Mouse (Mus musculus) forebrain, embryonic 15.5 days (tissue): ENCODE data around the gene Igsf10. TPM values are rescaled to one million over a fixed set of nuclear protein-coding genes. Genes with fewer than 3 reads are reported as not detected.
"Not testable (repeated sequence)": the region's sequence is repeated elsewhere in the genome, so short reads cannot be mapped to it uniquely, and the experiment has no call there.

Experiments used
- ATAC-seq: fragments of 200-750 bp; cut with Nextera tagmentation; replicated peaks from 2 replicates; pipeline ENCODE4 v1.8.0; 2017; ENCODE audit warnings: mild to moderate bottlenecking, moderate TSS enrichment, moderate library complexity
- H3K27ac ChIP-seq: fragments of 300-500 bp; sonication (generic); replicated peaks from 2 replicates; pipeline ENCODE4 v1.5.1; 2015; ENCODE audit warnings: mild to moderate bottlenecking, inconsistent platforms
- H3K27me3 ChIP-seq: fragments of 300-500 bp; sonication (generic); 2 replicates; pipeline ENCODE4 v1.6.1; 2015; ENCODE audit warnings: inconsistent platforms
- H3K36me3 ChIP-seq: fragments of 300-500 bp; sonication (generic); 2 replicates; pipeline ENCODE4 v1.6.1; 2015; ENCODE audit warnings: mild to moderate bottlenecking, inconsistent platforms
- H3K4me1 ChIP-seq: fragments of 300-500 bp; sonication (generic); 2 replicates; pipeline ENCODE4 v1.6.1; 2015; ENCODE audit warnings: inconsistent platforms
- H3K4me2 ChIP-seq: fragments of 300-500 bp; sonication (generic); replicated peaks from 2 replicates; pipeline ENCODE4 v1.6.1; 2015; ENCODE audit warnings: mild to moderate bottlenecking, inconsistent platforms
- H3K4me3 ChIP-seq: fragments of 300-500 bp; sonication (generic); 2 replicates; pipeline ENCODE4 v1.5.1; 2015; ENCODE audit warnings: mild to moderate bottlenecking, inconsistent platforms
- H3K9ac ChIP-seq: fragments of 300-500 bp; sonication (generic); replicated peaks from 2 replicates; pipeline ENCODE4 v1.6.1; 2015; ENCODE audit warnings: mild to moderate bottlenecking, inconsistent platforms
- H3K9me3 ChIP-seq: fragments of 300-500 bp; sonication (generic); 2 replicates; pipeline ENCODE4 v1.6.1; 2016; ENCODE audit warnings: inconsistent platforms
- WGBS: fragments of 180-500 bp; shearing (Covaris S2); methylation state at CpG from one replicate; pipeline ENCODE4 v1.1.7; 2015; ENCODE audit warnings: mixed read lengths; 5-methylcytosine and 5-hydroxymethylcytosine counted together
- polyA plus RNA-seq: library from polyadenylated mRNA; unstranded; fragments of >200 nt; fragmentation: Nextera tagmentation; extraction: Ambion mirVana; gene quantifications from 2 replicates; pipeline ENCODE4 v1.2.1, GENCODE M21; 2015

Igsf10 gene
- polyA plus RNA-seq: 1.9 and 2.4 TPM in 2 replicates

- Histone ChIP-seq H3K9ac (peak within 1 kb of the TSS; percentile 66), H3K27ac (peak within 1 kb of the TSS; percentile 59; the same call in 1 of the 2 replicates), H3K4me1 (peaks cover 8% of the 10 kb centered on the region), H3K4me2 (peak within 1 kb of the TSS; percentile 62), H3K9me3 (no peaks in the 10 kb centered on the region), H3K4me3 (peak within 1 kb of the TSS; percentile 67), H3K27me3 (no peaks in the 10 kb centered on the region), H3K36me3 (no peaks in the 10 kb centered on the region)
- WGBS: 1% methylated on average over 22 of the region's 23 CpGs
- ATAC-seq: peak; percentile 97
Measured at GRCm38 (mm10) chr3:59344065-59344905, at the start of gene Igsf10. Gene Igsf10 (minus strand): TSS chr3:59344394.

DNA sequence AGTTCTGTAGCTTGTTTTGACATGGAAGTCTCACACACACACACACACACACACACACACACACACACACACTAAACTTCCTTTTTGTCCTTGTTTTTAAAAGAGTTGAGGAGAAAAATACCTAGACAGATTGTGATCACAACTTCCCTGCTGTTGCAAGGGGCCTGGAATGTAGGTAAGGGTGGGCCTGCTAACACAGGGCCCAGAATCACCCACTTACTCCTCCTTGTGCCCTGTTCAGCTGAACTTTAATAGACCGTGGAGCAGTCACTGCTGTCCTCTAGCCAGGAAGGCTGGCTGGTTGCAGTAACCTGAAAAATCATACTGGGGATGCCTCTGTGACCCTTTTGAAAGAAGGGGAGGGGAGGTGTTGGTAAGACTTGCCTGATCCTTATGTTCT lies 41.4 kb upstream of the Igsf10 start:
- no peaks in the 10 kb centered on the region for H3K27me3 ChIP-seq
- no peaks in the 10 kb centered on the region for H3K36me3 ChIP-seq
- H3K9ac ChIP-seq: no peak overlapping the region
- no peak overlapping the region for H3K4me3 ChIP-seq
- H3K9me3 ChIP-seq: no peaks in the 10 kb centered on the region
- WGBS: 100% methylated on average over 1 of the region's 1 CpGs
- H3K27ac ChIP-seq: no peak overlapping the region
- no peaks in the 10 kb centered on the region for H3K4me1 ChIP-seq
- H3K4me2 ChIP-seq: no peak overlapping the region
- no peak for ATAC-seq

- 85% methylated on average over 3 of the region's 3 CpGs for WGBS
- no peaks in the 10 kb centered on the region for H3K27me3 ChIP-seq
- ATAC-seq: no peak
Measured at GRCm38 (mm10) chr3:59385000-59385399, 40.8 kb upstream of the Igsf10 start.

DNA sequence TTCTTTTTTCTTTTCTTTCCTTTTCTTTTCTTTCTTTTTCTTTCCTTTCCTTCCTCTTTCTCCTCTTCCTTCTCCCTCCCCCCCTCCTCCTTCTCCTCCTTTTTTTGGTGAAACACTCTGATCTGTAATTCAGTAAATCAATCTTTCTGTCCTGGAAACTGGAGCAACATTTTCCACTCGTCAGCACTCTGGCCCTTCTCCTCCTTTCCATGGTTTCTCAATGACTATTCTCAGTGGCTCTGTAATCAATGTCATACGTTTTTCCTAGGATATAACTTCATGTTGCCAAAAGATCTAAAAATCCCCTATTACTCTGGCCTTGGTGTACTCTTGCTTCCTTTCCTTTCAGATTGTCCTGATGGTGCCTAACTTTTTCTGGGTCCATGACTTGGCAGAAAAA lies 40.1 kb upstream of the Igsf10 start:
- 70% methylated on average over 2 of the region's 2 CpGs for WGBS
- Histone ChIP-seq H3K9ac (no peak overlapping the region), H3K36me3 (no peaks in the 10 kb centered on the region), H3K9me3 (no peaks in the 10 kb centered on the region), H3K27me3 (no peaks in the 10 kb centered on the region), H3K4me1 (no peaks in the 10 kb centered on the region), H3K27ac (no peak overlapping the region), H3K4me3 (no peak overlapping the region), H3K4me2 (no peak overlapping the region)
- no peak for ATAC-seq

More at GRCm38 (mm10) chr3:59385000-59385399, 40.8 kb upstream of the Igsf10 start:
- no peak overlapping the region for H3K9ac ChIP-seq
- no peaks in the 10 kb centered on the region for H3K4me1 ChIP-seq
- no peaks in the 10 kb centered on the region for H3K9me3 ChIP-seq
- no peaks in the 10 kb centered on the region for H3K36me3 ChIP-seq
- no peak overlapping the region for H3K4me3 ChIP-seq
- no peak overlapping the region for H3K27ac ChIP-seq
- H3K4me2 ChIP-seq: no peak overlapping the region

- not testable (repeated sequence) for H3K9ac ChIP-seq, H3K9me3 ChIP-seq, H3K4me2 ChIP-seq, H3K27me3 ChIP-seq, H3K4me1 ChIP-seq, H3K4me3 ChIP-seq, ATAC-seq, H3K27ac ChIP-seq, H3K36me3 ChIP-seq
- 89% methylated on average over 1 of the region's 1 CpGs for WGBS
Measured at GRCm38 (mm10) chr3:59378791-59379190, 34.6 kb upstream of the Igsf10 start.

- no peak for ATAC-seq
- 92% methylated on average over 1 of the region's 1 CpGs for WGBS
Measured at GRCm38 (mm10) chr3:59361895-59362294, 17.7 kb upstream of the Igsf10 start.

DNA sequence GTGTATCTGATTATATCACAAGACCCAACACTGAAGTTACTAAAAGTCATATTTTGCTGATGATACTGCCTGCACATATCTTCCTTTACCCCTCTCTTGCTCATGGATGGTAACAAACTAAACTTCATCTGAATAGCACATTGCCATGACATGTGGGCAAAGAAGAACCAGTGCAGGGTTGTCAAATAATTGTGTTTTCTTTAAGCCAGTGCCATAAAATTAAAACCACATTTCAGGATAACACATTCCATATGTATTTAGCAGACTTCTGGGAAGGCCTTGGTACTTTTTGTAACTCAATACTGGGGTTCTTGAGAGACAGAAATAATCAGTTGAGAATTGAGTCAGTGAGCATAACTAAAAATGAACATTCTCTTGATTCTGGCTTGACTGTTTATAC lies 15.9 kb upstream of the Igsf10 start:
- Histone ChIP-seq H3K4me1 (no peaks in the 10 kb centered on the region), H3K4me3 (no peak overlapping the region), H3K27me3 (no peaks in the 10 kb centered on the region), H3K4me2 (no peak overlapping the region), H3K36me3 (no peaks in the 10 kb centered on the region), H3K9ac (no peak overlapping the region), H3K9me3 (no peaks in the 10 kb centered on the region), H3K27ac (no peak overlapping the region)
- ATAC-seq: no peak

More at GRCm38 (mm10) chr3:59361895-59362294, 17.7 kb upstream of the Igsf10 start:
- Histone ChIP-seq H3K27ac (no peak overlapping the region), H3K36me3 (no peaks in the 10 kb centered on the region), H3K4me2 (no peak overlapping the region), H3K4me3 (no peak overlapping the region), H3K9me3 (no peaks in the 10 kb centered on the region), H3K27me3 (no peaks in the 10 kb centered on the region), H3K9ac (no peak overlapping the region), H3K4me1 (no peaks in the 10 kb centered on the region)

GRCm38 (mm10) chr3:59354156-59354555 lies 10.0 kb upstream of the Igsf10 start:
- WGBS: 93% methylated on average over 3 of the region's 3 CpGs
- no peak for ATAC-seq
- Histone ChIP-seq H3K27ac (no peak overlapping the region), H3K9me3 (no peaks in the 10 kb centered on the region), H3K36me3 (no peaks in the 10 kb centered on the region), H3K4me3 (no peak overlapping the region), H3K9ac (no peak overlapping the region), H3K4me1 (no peaks in the 10 kb centered on the region), H3K27me3 (no peaks in the 10 kb centered on the region), H3K4me2 (no peak overlapping the region)

GRCm38 (mm10) chr3:59351768-59352167 lies 7.6 kb upstream of the Igsf10 start:
- no peak overlapping the region for H3K4me2 ChIP-seq
- ATAC-seq: no peak

GRCm38 (mm10) chr3:59343026-59343425 lies 1.2 kb downstream of the Igsf10 start:
- 63% methylated on average over 4 of the region's 4 CpGs for WGBS
- no peaks in the 10 kb centered on the region for H3K27me3 ChIP-seq
- no peak for ATAC-seq
- H3K4me2 ChIP-seq: peak overlapping the region; percentile 62
- H3K9me3 ChIP-seq: no peaks in the 10 kb centered on the region
- no peak overlapping the region for H3K27ac ChIP-seq
- H3K4me3 ChIP-seq: peak overlapping the region; percentile 67
- peaks cover 8% of the 10 kb centered on the region for H3K4me1 ChIP-seq
- H3K9ac ChIP-seq: no peak overlapping the region
- no peaks in the 10 kb centered on the region for H3K36me3 ChIP-seq

More at GRCm38 (mm10) chr3:59351768-59352167, 7.6 kb upstream of the Igsf10 start:
- Histone ChIP-seq H3K4me3 (no peak overlapping the region), H3K27ac (no peak overlapping the region), H3K27me3 (no peaks in the 10 kb centered on the region), H3K9ac (no peak overlapping the region), H3K36me3 (no peaks in the 10 kb centered on the region), H3K9me3 (no peaks in the 10 kb centered on the region), H3K4me1 (no peaks in the 10 kb centered on the region)

- Histone ChIP-seq H3K27ac (no peak overlapping the region), H3K9ac (no peak overlapping the region), H3K36me3 (no peaks in the 10 kb centered on the region), H3K4me1 (peaks cover 8% of the 10 kb centered on the region), H3K4me3 (no peak overlapping the region), H3K9me3 (no peaks in the 10 kb centered on the region), H3K27me3 (no peaks in the 10 kb centered on the region), H3K4me2 (no peak overlapping the region)
- 78% methylated on average over 11 of the region's 11 CpGs for WGBS
- no peak for ATAC-seq
Measured at GRCm38 (mm10) chr3:59341647-59342427, 2.4 kb downstream of the Igsf10 start.

GRCm38 (mm10) chr3:59328526-59328925 lies 15.7 kb downstream of the Igsf10 start:
- no peaks in the 10 kb centered on the region for H3K9me3 ChIP-seq
- ATAC-seq: no peak
- no peaks in the 10 kb centered on the region for H3K4me1 ChIP-seq
- H3K27me3 ChIP-seq: no peaks in the 10 kb centered on the region
- H3K27ac ChIP-seq: no peak overlapping the region
- H3K36me3 ChIP-seq: no peaks in the 10 kb centered on the region
- 89% methylated on average over 2 of the region's 2 CpGs for WGBS
- no peak overlapping the region for H3K4me3 ChIP-seq
- H3K4me2 ChIP-seq: no peak overlapping the region
- H3K9ac ChIP-seq: no peak overlapping the region
